Mouse (Mus musculus): ENCODE results near the gene Ano6. TPM values are rescaled to one million over a fixed set of nuclear protein-coding genes. Genes with fewer than 3 reads are reported as not detected.

Gene Ano6
- polyA plus RNA-seq, 1 experiment from 2014 or later, result 27.8 TPM

- no peaks in the 10 kb centered on the region for H3K36me3 ChIP-seq (ENCODE audit: control insufficient read depth, insufficient read depth, low read length)
- ATAC-seq (ENCODE audit: low FRiP score, low TSS enrichment) (no peak), DNase-seq (peak; percentile 64)
- H3K4me3 ChIP-seq (replicated peaks; ENCODE audit: low read depth, low read length), result no peak overlapping the region
- H3K9ac ChIP-seq (replicated peaks; ENCODE audit: low read length), result no peak overlapping the region
- H3K9me3 ChIP-seq (ENCODE audit: control insufficient read depth, low read length), result no peaks in the 10 kb centered on the region
- H3K27ac ChIP-seq (replicated peaks; ENCODE audit: low read depth, low read length), result no peak overlapping the region
- no peaks in the 10 kb centered on the region for H3K27me3 ChIP-seq (ENCODE audit: control insufficient read depth, insufficient read depth, low read length)
- WGBS, result 61% methylated on average over 14 of the region's 14 CpGs
- H3K4me1 ChIP-seq (ENCODE audit: control insufficient read depth, insufficient read depth, low read length), result no peaks in the 10 kb centered on the region
- H3K4me2 ChIP-seq (ENCODE audit: low read length), result no peak overlapping the region
These were observed 17.5 kb upstream of the Ano6 start for GRCm38 (mm10) chr15:95772861-95773836.

GRCm38 (mm10) chr15:95774197-95774596 is 16.4 kb upstream of the Ano6 start:
- Histone ChIP-seq H3K27me3 (ENCODE audit: control insufficient read depth, insufficient read depth, low read length) (no peaks in the 10 kb centered on the region), H3K9me3 (ENCODE audit: control insufficient read depth, low read length) (no peaks in the 10 kb centered on the region), H3K4me2 (ENCODE audit: low read length) (no peak overlapping the region), H3K4me1 (ENCODE audit: control insufficient read depth, insufficient read depth, low read length) (no peaks in the 10 kb centered on the region), H3K36me3 (ENCODE audit: control insufficient read depth, insufficient read depth, low read length) (no peaks in the 10 kb centered on the region), H3K9ac (replicated peaks; ENCODE audit: low read length) (no peak overlapping the region), H3K27ac (replicated peaks; ENCODE audit: low read depth, low read length) (no peak overlapping the region), H3K4me3 (replicated peaks; ENCODE audit: low read depth, low read length) (no peak overlapping the region)
- DNase-seq, result no peak
- 82% methylated on average over 6 of the region's 6 CpGs for WGBS
- no peak for ATAC-seq (ENCODE audit: low FRiP score, low TSS enrichment)

GRCm38 (mm10) chr15:95774674-95775414 is 15.8 kb upstream of the Ano6 start:
- ATAC-seq (ENCODE audit: low FRiP score, low TSS enrichment), result no peak
- WGBS, result 92% methylated on average over 9 of the region's 9 CpGs
- DNase-seq, result no peak
- Histone ChIP-seq H3K4me3 (replicated peaks; ENCODE audit: low read depth, low read length) (no peak overlapping the region), H3K4me1 (ENCODE audit: control insufficient read depth, insufficient read depth, low read length) (no peaks in the 10 kb centered on the region), H3K4me2 (ENCODE audit: low read length) (no peak overlapping the region), H3K27ac (replicated peaks; ENCODE audit: low read depth, low read length) (no peak overlapping the region), H3K9ac (replicated peaks; ENCODE audit: low read length) (no peak overlapping the region), H3K9me3 (ENCODE audit: control insufficient read depth, low read length) (no peaks in the 10 kb centered on the region), H3K36me3 (ENCODE audit: control insufficient read depth, insufficient read depth, low read length) (no peaks in the 10 kb centered on the region), H3K27me3 (ENCODE audit: control insufficient read depth, insufficient read depth, low read length) (no peaks in the 10 kb centered on the region)

- Histone ChIP-seq H3K9ac (replicated peaks; ENCODE audit: low read length) (no peak overlapping the region), H3K27me3 (ENCODE audit: control insufficient read depth, insufficient read depth, low read length) (no peaks in the 10 kb centered on the region), H3K9me3 (ENCODE audit: control insufficient read depth, low read length) (no peaks in the 10 kb centered on the region), H3K4me1 (ENCODE audit: control insufficient read depth, insufficient read depth, low read length) (no peaks in the 10 kb centered on the region), H3K36me3 (ENCODE audit: control insufficient read depth, insufficient read depth, low read length) (no peaks in the 10 kb centered on the region), H3K27ac (replicated peaks; ENCODE audit: low read depth, low read length) (no peak overlapping the region), H3K4me3 (replicated peaks; ENCODE audit: low read depth, low read length) (no peak overlapping the region), H3K4me2 (ENCODE audit: low read length) (no peak overlapping the region)
- DNase-seq (no peak), ATAC-seq (ENCODE audit: low FRiP score, low TSS enrichment) (no peak)
- WGBS, result 90% methylated on average over 2 of the region's 2 CpGs
These were observed 12.9 kb upstream of the Ano6 start for GRCm38 (mm10) chr15:95777743-95778142.

GRCm38 (mm10) chr15:95778710-95779109 is 11.9 kb upstream of the Ano6 start:
- H3K4me1 ChIP-seq (ENCODE audit: control insufficient read depth, insufficient read depth, low read length), result no peaks in the 10 kb centered on the region
- H3K9ac ChIP-seq (replicated peaks; ENCODE audit: low read length), result no peak overlapping the region
- ATAC-seq (ENCODE audit: low FRiP score, low TSS enrichment) (no peak), DNase-seq (no peak)
- no peaks in the 10 kb centered on the region for H3K9me3 ChIP-seq (ENCODE audit: control insufficient read depth, low read length)
- no peak overlapping the region for H3K4me3 ChIP-seq (replicated peaks; ENCODE audit: low read depth, low read length)
- H3K4me2 ChIP-seq (ENCODE audit: low read length), result no peak overlapping the region
- 90% methylated on average over 4 of the region's 4 CpGs for WGBS
- H3K36me3 ChIP-seq (ENCODE audit: control insufficient read depth, insufficient read depth, low read length), result no peaks in the 10 kb centered on the region
- H3K27ac ChIP-seq (replicated peaks; ENCODE audit: low read depth, low read length), result no peak overlapping the region
- H3K27me3 ChIP-seq (ENCODE audit: control insufficient read depth, insufficient read depth, low read length), result no peaks in the 10 kb centered on the region

- DNase-seq, result no peak
- 87% methylated on average over 4 of the region's 4 CpGs for WGBS
- Histone ChIP-seq H3K4me2 (ENCODE audit: low read length) (no peak overlapping the region), H3K27me3 (ENCODE audit: control insufficient read depth, insufficient read depth, low read length) (peaks cover 4% of the 10 kb centered on the region; the same call in 1 of the 2 replicates), H3K4me3 (replicated peaks; ENCODE audit: low read depth, low read length) (no peak overlapping the region), H3K9ac (replicated peaks; ENCODE audit: low read length) (no peak overlapping the region), H3K4me1 (ENCODE audit: control insufficient read depth, insufficient read depth, low read length) (0 out of 2 replicates have a peak, but pooled peaks cover 4% of the 10 kb centered on the region), H3K27ac (replicated peaks; ENCODE audit: low read depth, low read length) (no peak overlapping the region), H3K9me3 (ENCODE audit: control insufficient read depth, low read length) (no peaks in the 10 kb centered on the region), H3K36me3 (ENCODE audit: control insufficient read depth, insufficient read depth, low read length) (no peaks in the 10 kb centered on the region)
- ATAC-seq (ENCODE audit: low FRiP score, low TSS enrichment), result no peak
These were observed 4.0 kb upstream of the Ano6 start for GRCm38 (mm10) chr15:95786624-95787023.

GRCm38 (mm10) chr15:95787578-95787977 is 3.1 kb upstream of the Ano6 start:
- H3K4me3 ChIP-seq (replicated peaks; ENCODE audit: low read depth, low read length), result no peak overlapping the region
- H3K4me2 ChIP-seq (ENCODE audit: low read length), result no peak overlapping the region
- peaks cover 4% of the 10 kb centered on the region; the same call in 1 of the 2 replicates for H3K27me3 ChIP-seq (ENCODE audit: control insufficient read depth, insufficient read depth, low read length)
- 60% methylated on average over 3 of the region's 3 CpGs for WGBS
- H3K4me1 ChIP-seq (ENCODE audit: control insufficient read depth, insufficient read depth, low read length), result peaks cover 7% of the 10 kb centered on the region; the same call in 1 of the 2 replicates
- H3K9me3 ChIP-seq (ENCODE audit: control insufficient read depth, low read length), result no peaks in the 10 kb centered on the region
- ATAC-seq (ENCODE audit: low FRiP score, low TSS enrichment), result no peak
- no peak overlapping the region for H3K9ac ChIP-seq (replicated peaks; ENCODE audit: low read length)
- no peak overlapping the region for H3K27ac ChIP-seq (replicated peaks; ENCODE audit: low read depth, low read length)
- H3K36me3 ChIP-seq (ENCODE audit: control insufficient read depth, insufficient read depth, low read length), result no peaks in the 10 kb centered on the region
- no peak for DNase-seq

- peaks cover 4% of the 10 kb centered on the region; the same call in 1 of the 2 replicates for H3K27me3 ChIP-seq (ENCODE audit: control insufficient read depth, insufficient read depth, low read length)
- H3K9me3 ChIP-seq (ENCODE audit: control insufficient read depth, low read length), result no peaks in the 10 kb centered on the region
- peak overlapping the region; percentile 87 for H3K27ac ChIP-seq (replicated peaks; ENCODE audit: low read depth, low read length)
- peak overlapping the region; percentile 86 for H3K4me3 ChIP-seq (replicated peaks; ENCODE audit: low read depth, low read length)
- peak overlapping the region; percentile 84 for H3K9ac ChIP-seq (replicated peaks; ENCODE audit: low read length)
- WGBS, result 12% methylated on average over 32 of the region's 32 CpGs
- no peak for DNase-seq
- no peaks in the 10 kb centered on the region for H3K36me3 ChIP-seq (ENCODE audit: control insufficient read depth, insufficient read depth, low read length)
- H3K4me1 ChIP-seq (ENCODE audit: control insufficient read depth, insufficient read depth, low read length), result peaks cover 7% of the 10 kb centered on the region; the same call in 1 of the 2 replicates
- ATAC-seq (ENCODE audit: low FRiP score, low TSS enrichment), result peak; percentile 55
- H3K4me2 ChIP-seq (ENCODE audit: low read length), result peak overlapping the region; percentile 81
These were observed 798 bp upstream of the Ano6 start for GRCm38 (mm10) chr15:95789562-95790528.
